ENCODE assay signal across 30 mouse cellular contexts in genomic region chr8:107052046-107052445, GRCm38 (mm10). TPM values are rescaled to one million over a fixed set of nuclear protein-coding genes. Genes with fewer than 3 reads are reported as not detected.
"Had no signal": no experiment of that assay in that cellular context is flagged by ENCODE, and none has a peak within 500 bp of the region (broad histone marks: within the 10 kb centered on the region; RNA-seq: fewer than 3 reads in every experiment).

No protein-coding gene starts in this region.

- H3K9me3 ChIP-seq: heart, embryonic 13.5 days; heart, embryonic 15.5 days; hindbrain, embryonic 13.5 days; hindbrain, embryonic 15.5 days; intestine, embryonic 15.5 days; limb, embryonic 10.5 days; limb, embryonic 12.5 days; liver, embryonic 13.5 days; liver, embryonic 15.5 days had no signal

- H3K9ac ChIP-seq: heart, embryonic 13.5 days; heart, embryonic 15.5 days; hindbrain, embryonic 13.5 days; hindbrain, embryonic 15.5 days; intestine, embryonic 15.5 days; limb, embryonic 12.5 days; liver, embryonic 13.5 days; liver, embryonic 15.5 days had no signal

- DNase-seq: gastrocnemius, adult 2 months; gastrocnemius, postnatal 10 days; gastrocnemius, postnatal 25 days; heart, adult 11 months; heart, adult 2 months; heart, postnatal 14 days; heart, postnatal 36 days; kidney, adult 18-20 months; kidney, adult 8-10 months; kidney, postnatal 10 days; kidney, postnatal 25 days; kidney, postnatal 4 days; liver; liver, embryonic 13.5 days had no signal

- H3K4me3 ChIP-seq: gastrocnemius, adult 2 months; heart, adult 2 months; heart, embryonic 13.5 days; heart, embryonic 15.5 days; hindbrain, embryonic 13.5 days; hindbrain, embryonic 15.5 days; intestine, embryonic 15.5 days; layer of hippocampus, adult 2 months; left cerebral cortex, adult 2 months; limb, embryonic 10.5 days; limb, embryonic 12.5 days; liver, embryonic 13.5 days; liver, embryonic 15.5 days had no signal

- H3K27ac ChIP-seq: gastrocnemius, adult 2 months; heart, adult 2 months; heart, embryonic 13.5 days; heart, embryonic 15.5 days; hindbrain, embryonic 13.5 days; hindbrain, embryonic 15.5 days; intestine, embryonic 15.5 days; layer of hippocampus, adult 2 months; left cerebral cortex, adult 2 months; limb, embryonic 10.5 days; limb, embryonic 12.5 days; liver, embryonic 13.5 days; liver, embryonic 15.5 days had no signal

RNA-seq across cellular contexts. Expression of gene Tmed6, which starts 13.4 kb away (rescaled TPM):
- total RNA-seq: gastrocnemius, adult 2 months; gastrocnemius, postnatal 10 days; gastrocnemius, postnatal 25 days; gastrocnemius, postnatal 4 days; heart, adult 2 months; heart, postnatal 14 days; heart, postnatal 36 days; hematopoietic stem cell, adult 5-6 weeks; layer of hippocampus, postnatal 10 days; layer of hippocampus, postnatal 25 days; left cerebral cortex, adult 2 months; left cerebral cortex, postnatal 14 days; left cerebral cortex, postnatal 36 days had no signal
